Mouse (Mus musculus) embryonic facial prominence, embryonic 12.5 days (tissue): ENCODE measurements at regions not wholly inside any gene's neighbourhood (a gene's known extent, or its start where the extent isn't known, plus 50 kb on each side); places are given as distances from the start of the nearest gene placed in this dataset.
"Not testable (repeated sequence)": the region's sequence is repeated elsewhere in the genome, so short reads cannot be mapped to it uniquely, and the experiment has no call there.

Source experiments
- ATAC-seq: fragments of 200-750 bp; cut with Nextera tagmentation; 2 replicates; pipeline ENCODE4 v1.8.0; 2017; ENCODE audit not compliant: insufficient number of reproducible peaks, insufficient read depth, low FRiP score, low TSS enrichment
- H3K27ac ChIP-seq: fragments of 300-500 bp; sonication (generic); 2 replicates; pipeline ENCODE4 v1.5.1; 2016; ENCODE audit warnings: mild to moderate bottlenecking
- H3K27me3 ChIP-seq: fragments of 300-500 bp; sonication (generic); 2 replicates; pipeline ENCODE4 v1.6.1; 2016; ENCODE audit warnings: mild to moderate bottlenecking, moderate library complexity
- H3K36me3 ChIP-seq: fragments of 300-500 bp; sonication (generic); 2 replicates; pipeline ENCODE4 v1.6.1; 2016; ENCODE audit warnings: mild to moderate bottlenecking
- H3K4me1 ChIP-seq: fragments of 300-500 bp; sonication (generic); 2 replicates; pipeline ENCODE4 v1.6.1; 2016
- H3K4me2 ChIP-seq: fragments of 300-500 bp; sonication (generic); replicated peaks from 2 replicates; pipeline ENCODE4 v1.6.1; 2016; ENCODE audit warnings: mild to moderate bottlenecking, moderate library complexity
- H3K4me3 ChIP-seq: fragments of 300-500 bp; sonication (generic); 2 replicates; pipeline ENCODE4 v1.5.1; 2016; ENCODE audit warnings: mild to moderate bottlenecking
- H3K9ac ChIP-seq: fragments of 300-500 bp; sonication (generic); 2 replicates; pipeline ENCODE4 v1.6.1; 2016; ENCODE audit warnings: mild to moderate bottlenecking, moderate library complexity
- H3K9me3 ChIP-seq: fragments of 300-500 bp; sonication (generic); 2 replicates; pipeline ENCODE4 v1.6.1; 2016; ENCODE audit warnings: mild to moderate bottlenecking, moderate library complexity
- WGBS: fragments of 180-500 bp; shearing (Covaris S2); methylation state at CpG from one replicate; pipeline ENCODE4 v1.1.7; 2016; 5-methylcytosine and 5-hydroxymethylcytosine counted together

- Histone ChIP-seq H3K4me3 (no peak overlapping the region), H3K36me3 (no peaks in the 10 kb centered on the region), H3K4me1 (no peaks in the 10 kb centered on the region), H3K4me2 (no peak overlapping the region), H3K9ac (no peak overlapping the region), H3K27me3 (no peaks in the 10 kb centered on the region), H3K9me3 (no peaks in the 10 kb centered on the region), H3K27ac (no peak overlapping the region)
- 84% methylated on average over 2 of the region's 2 CpGs for WGBS
- ATAC-seq: no peak
Measured at GRCm38 (mm10) chr17:82674593-82674992, 540.5 kb upstream of the Pkdcc start.

- WGBS: 92% methylated on average over 1 of the region's 1 CpGs
- H3K36me3 ChIP-seq, H3K27me3 ChIP-seq, ATAC-seq, H3K4me3 ChIP-seq, H3K9ac ChIP-seq, H3K27ac ChIP-seq, H3K9me3 ChIP-seq, H3K4me1 ChIP-seq, H3K4me2 ChIP-seq: not testable (repeated sequence)
Measured at GRCm38 (mm10) chr17:82666557-82666956, 548.5 kb upstream of the Pkdcc start.

- H3K4me2 ChIP-seq: no peak overlapping the region
- no peaks in the 10 kb centered on the region for H3K27me3 ChIP-seq
- H3K4me3 ChIP-seq: no peak overlapping the region
- H3K9ac ChIP-seq: no peak overlapping the region
- H3K9me3 ChIP-seq: no peaks in the 10 kb centered on the region
- WGBS: 78% methylated on average over 6 of the region's 6 CpGs
- H3K27ac ChIP-seq: no peak overlapping the region
- H3K4me1 ChIP-seq: no peaks in the 10 kb centered on the region
- no peaks in the 10 kb centered on the region for H3K36me3 ChIP-seq
- ATAC-seq: no peak
Measured at GRCm38 (mm10) chr17:82664352-82664751, 550.7 kb upstream of the Pkdcc start.

- Histone ChIP-seq H3K9ac (no peak overlapping the region), H3K4me1 (no peaks in the 10 kb centered on the region), H3K9me3 (no peaks in the 10 kb centered on the region), H3K36me3 (no peaks in the 10 kb centered on the region), H3K27ac (no peak overlapping the region), H3K4me3 (no peak overlapping the region), H3K4me2 (no peak overlapping the region), H3K27me3 (no peaks in the 10 kb centered on the region)
- WGBS: 95% methylated on average over 1 of the region's 1 CpGs
- ATAC-seq: no peak
Measured at GRCm38 (mm10) chr17:82636459-82637189, 578.5 kb upstream of the Pkdcc start.

GRCm38 (mm10) chr17:82635849-82636248 lies 579.2 kb upstream of the Pkdcc start:
- Histone ChIP-seq H3K9ac (no peak overlapping the region), H3K9me3 (no peaks in the 10 kb centered on the region), H3K4me2 (no peak overlapping the region), H3K4me3 (no peak overlapping the region), H3K27ac (no peak overlapping the region), H3K27me3 (no peaks in the 10 kb centered on the region), H3K36me3 (no peaks in the 10 kb centered on the region), H3K4me1 (no peaks in the 10 kb centered on the region)
- 71% methylated on average over 4 of the region's 4 CpGs for WGBS
- ATAC-seq: no peak

- no peaks in the 10 kb centered on the region for H3K27me3 ChIP-seq
- no peaks in the 10 kb centered on the region for H3K9me3 ChIP-seq
- no peaks in the 10 kb centered on the region for H3K4me1 ChIP-seq
- H3K4me2 ChIP-seq: no peak overlapping the region
- ATAC-seq: no peak
- 71% methylated on average over 3 of the region's 3 CpGs for WGBS
- H3K4me3 ChIP-seq: no peak overlapping the region
- no peaks in the 10 kb centered on the region for H3K36me3 ChIP-seq
- H3K9ac ChIP-seq: no peak overlapping the region
- no peak overlapping the region for H3K27ac ChIP-seq
Measured at GRCm38 (mm10) chr17:82606642-82607175, 608.4 kb upstream of the Pkdcc start.

GRCm38 (mm10) chr17:82583801-82584200 lies 631.3 kb upstream of the Pkdcc start:
- Histone ChIP-seq H3K4me3 (no peak overlapping the region), H3K27ac (no peak overlapping the region), H3K4me1 (no peaks in the 10 kb centered on the region), H3K36me3 (no peaks in the 10 kb centered on the region), H3K27me3 (no peaks in the 10 kb centered on the region), H3K9ac (no peak overlapping the region), H3K9me3 (no peaks in the 10 kb centered on the region), H3K4me2 (no peak overlapping the region)
- WGBS: 46% methylated on average over 2 of the region's 2 CpGs
- no peak for ATAC-seq

- no peak overlapping the region for H3K4me2 ChIP-seq
- no peaks in the 10 kb centered on the region for H3K27me3 ChIP-seq
- no peak overlapping the region for H3K9ac ChIP-seq
- ATAC-seq: no peak
- no peaks in the 10 kb centered on the region for H3K36me3 ChIP-seq
- no peaks in the 10 kb centered on the region for H3K4me1 ChIP-seq
- no peak overlapping the region for H3K4me3 ChIP-seq
- WGBS: 73% methylated on average over 5 of the region's 5 CpGs
- no peaks in the 10 kb centered on the region for H3K9me3 ChIP-seq
- H3K27ac ChIP-seq: no peak overlapping the region
Measured at GRCm38 (mm10) chr17:82533521-82533920, 681.6 kb upstream of the Pkdcc start.

GRCm38 (mm10) chr17:82518129-82518528 lies 697.0 kb upstream of the Pkdcc start:
- Histone ChIP-seq H3K27ac (no peak overlapping the region), H3K27me3 (no peaks in the 10 kb centered on the region), H3K4me3 (no peak overlapping the region), H3K9me3 (no peaks in the 10 kb centered on the region), H3K36me3 (no peaks in the 10 kb centered on the region), H3K4me1 (no peaks in the 10 kb centered on the region), H3K4me2 (no peak overlapping the region), H3K9ac (no peak overlapping the region)
- ATAC-seq: no peak

- no peak overlapping the region for H3K4me3 ChIP-seq
- H3K4me1 ChIP-seq: no peaks in the 10 kb centered on the region
- H3K27ac ChIP-seq: no peak overlapping the region
- H3K9me3 ChIP-seq: no peaks in the 10 kb centered on the region
- no peaks in the 10 kb centered on the region for H3K36me3 ChIP-seq
- H3K27me3 ChIP-seq: no peaks in the 10 kb centered on the region
- no peak overlapping the region for H3K9ac ChIP-seq
- ATAC-seq: no peak
- H3K4me2 ChIP-seq: no peak overlapping the region
- WGBS: 69% methylated on average over 3 of the region's 3 CpGs
Measured at GRCm38 (mm10) chr17:82516850-82517249, 698.2 kb upstream of the Pkdcc start.

GRCm38 (mm10) chr17:82513816-82514215 lies 701.3 kb upstream of the Pkdcc start:
- H3K27me3 ChIP-seq: no peaks in the 10 kb centered on the region
- H3K4me3 ChIP-seq: no peak overlapping the region
- ATAC-seq: no peak
- no peaks in the 10 kb centered on the region for H3K36me3 ChIP-seq
- 80% methylated on average over 2 of the region's 2 CpGs for WGBS
- no peaks in the 10 kb centered on the region for H3K4me1 ChIP-seq
- no peak overlapping the region for H3K9ac ChIP-seq
- H3K9me3 ChIP-seq: no peaks in the 10 kb centered on the region
- H3K27ac ChIP-seq: no peak overlapping the region
- no peak overlapping the region for H3K4me2 ChIP-seq

- Histone ChIP-seq H3K9me3 (no peaks in the 10 kb centered on the region), H3K4me2 (no peak overlapping the region), H3K9ac (no peak overlapping the region), H3K4me3 (no peak overlapping the region), H3K4me1 (no peaks in the 10 kb centered on the region), H3K27ac (no peak overlapping the region), H3K36me3 (no peaks in the 10 kb centered on the region), H3K27me3 (no peaks in the 10 kb centered on the region)
- 86% methylated on average over 3 of the region's 3 CpGs for WGBS
- no peak for ATAC-seq
Measured at GRCm38 (mm10) chr17:82504291-82504690, 710.8 kb upstream of the Pkdcc start.
